Mouse (Mus musculus): ENCODE results near the gene Panx1. TPM values are rescaled to one million over a fixed set of nuclear protein-coding genes. Genes with fewer than 3 reads are reported as not detected.
A peak's percentile ranks its signal among the peaks of the same experiment; 100 is the strongest.

Gene Panx1
- total and polyA plus RNA-seq, 2 experiments from 2014 or later, result 2.4 to 11.2 TPM

GRCm38 (mm10) chr9:15032797-15033196 is 12.5 kb downstream of the Panx1 start:
- TF ChIP-seq CTCF (IDR thresholded peaks at IDR 0.05; ENCODE audit: low read depth) (no peak), EP300 (IDR thresholded peaks at IDR 0.05; ENCODE audit: low read depth) (no peak)

DNA sequence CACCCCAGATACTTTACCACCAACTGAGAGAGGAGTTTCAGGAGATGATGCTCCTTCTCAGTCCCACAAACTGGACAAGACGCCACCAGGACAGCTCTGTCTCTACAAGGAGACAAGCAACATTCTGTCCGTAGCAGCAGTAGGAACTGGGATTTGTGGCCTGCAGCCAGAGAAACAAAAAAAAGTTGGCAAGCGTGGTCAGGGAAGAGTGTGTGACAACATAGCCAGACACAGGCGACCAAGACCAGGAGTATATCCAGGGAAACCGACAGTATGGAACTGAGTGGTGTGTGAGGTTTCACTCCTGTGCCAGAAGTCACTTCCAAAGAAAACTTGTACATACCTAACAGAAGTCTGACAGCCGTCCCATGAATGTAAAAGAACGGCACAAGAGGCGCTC is 14.5 kb downstream of the Panx1 start:
- Histone ChIP-seq H3K4me1 (ENCODE audit: control insufficient read depth, insufficient read depth) (no peaks in the 10 kb centered on the region), H3K9me3 (replicated peaks; ENCODE audit: control insufficient read depth, low read length) (no peaks in the 10 kb centered on the region), H3K4me2 (ENCODE audit: low read depth, low read length) (no peak overlapping the region), H3K9ac (replicated peaks; ENCODE audit: low read depth, low read length) (no peak overlapping the region), H3K4me3 (ENCODE audit: low read depth, low read length) (no peak overlapping the region), H3K36me3 (replicated peaks; ENCODE audit: control insufficient read depth, insufficient read depth, low read length) (no peaks in the 10 kb centered on the region), H3K27ac (ENCODE audit: low read depth) (no peak overlapping the region), H3K27me3 (ENCODE audit: control insufficient read depth, insufficient read depth, low read length) (no peaks in the 10 kb centered on the region)
- 39% methylated on average over 8 of the region's 8 CpGs for WGBS
- TF ChIP-seq EP300 (IDR thresholded peaks at IDR 0.05; ENCODE audit: low read depth) (no peak), CTCF (IDR thresholded peaks at IDR 0.05; ENCODE audit: low read depth) (no peak)
- peak; percentile 58 for DNase-seq (ENCODE audit: low spot score)
- ATAC-seq (ENCODE audit: insufficient read depth, low read depth), result peak; percentile 42; the same call in 1 of the 2 replicates

More at GRCm38 (mm10) chr9:15032797-15033196, 12.5 kb downstream of the Panx1 start:
- DNase-seq (ENCODE audit: low spot score), result no peak
- H3K27ac ChIP-seq (ENCODE audit: low read depth), result no peak overlapping the region
- WGBS, result 87% methylated on average over 4 of the region's 4 CpGs
- H3K9ac ChIP-seq (replicated peaks; ENCODE audit: low read depth, low read length), result no peak overlapping the region
- no peaks in the 10 kb centered on the region for H3K9me3 ChIP-seq (replicated peaks; ENCODE audit: control insufficient read depth, low read length)
- no peak overlapping the region for H3K4me2 ChIP-seq (ENCODE audit: low read depth, low read length)
- H3K4me3 ChIP-seq (ENCODE audit: low read depth, low read length), result no peak overlapping the region
- no peaks in the 10 kb centered on the region for H3K36me3 ChIP-seq (replicated peaks; ENCODE audit: control insufficient read depth, insufficient read depth, low read length)
- no peaks in the 10 kb centered on the region for H3K27me3 ChIP-seq (ENCODE audit: control insufficient read depth, insufficient read depth, low read length)
- H3K4me1 ChIP-seq (ENCODE audit: control insufficient read depth, insufficient read depth), result no peaks in the 10 kb centered on the region
- ATAC-seq (ENCODE audit: insufficient read depth, low read depth), result no peak

- DNase-seq (ENCODE audit: low spot score) (no peak), ATAC-seq (ENCODE audit: insufficient read depth, low read depth) (no peak)
- WGBS, result 57% methylated on average over 5 of the region's 5 CpGs
- H3K4me3 ChIP-seq (ENCODE audit: low read depth, low read length), result no peak overlapping the region
- H3K27me3 ChIP-seq (ENCODE audit: control insufficient read depth, insufficient read depth, low read length), result no peaks in the 10 kb centered on the region
- no peak overlapping the region for H3K4me2 ChIP-seq (ENCODE audit: low read depth, low read length)
- TF ChIP-seq CTCF (IDR thresholded peaks at IDR 0.05; ENCODE audit: low read depth), result peak; percentile 73
- no peak for TF ChIP-seq EP300 (IDR thresholded peaks at IDR 0.05; ENCODE audit: low read depth)
- no peak overlapping the region for H3K27ac ChIP-seq (ENCODE audit: low read depth)
- no peaks in the 10 kb centered on the region for H3K4me1 ChIP-seq (ENCODE audit: control insufficient read depth, insufficient read depth)
- H3K36me3 ChIP-seq (replicated peaks; ENCODE audit: control insufficient read depth, insufficient read depth, low read length), result no peaks in the 10 kb centered on the region
- no peak overlapping the region for H3K9ac ChIP-seq (replicated peaks; ENCODE audit: low read depth, low read length)
- no peaks in the 10 kb centered on the region for H3K9me3 ChIP-seq (replicated peaks; ENCODE audit: control insufficient read depth, low read length)
These were observed 16.1 kb downstream of the Panx1 start for GRCm38 (mm10) chr9:15029025-15029727.

- ATAC-seq (ENCODE audit: insufficient read depth, low read depth), result no peak
These were observed 17.6 kb downstream of the Panx1 start for GRCm38 (mm10) chr9:15027725-15028124.

GRCm38 (mm10) chr9:15023049-15023448 is 22.2 kb downstream of the Panx1 start:
- Histone ChIP-seq H3K9me3 (replicated peaks; ENCODE audit: control insufficient read depth, low read length) (no peaks in the 10 kb centered on the region), H3K36me3 (replicated peaks; ENCODE audit: control insufficient read depth, insufficient read depth, low read length) (no peaks in the 10 kb centered on the region), H3K4me2 (ENCODE audit: low read depth, low read length) (no peak overlapping the region), H3K4me3 (ENCODE audit: low read depth, low read length) (no peak overlapping the region), H3K9ac (replicated peaks; ENCODE audit: low read depth, low read length) (no peak overlapping the region), H3K4me1 (ENCODE audit: control insufficient read depth, insufficient read depth) (no peaks in the 10 kb centered on the region), H3K27ac (ENCODE audit: low read depth) (no peak overlapping the region), H3K27me3 (ENCODE audit: control insufficient read depth, insufficient read depth, low read length) (no peaks in the 10 kb centered on the region)
- TF ChIP-seq EP300 (IDR thresholded peaks at IDR 0.05; ENCODE audit: low read depth), result no peak
- no peak for TF ChIP-seq CTCF (IDR thresholded peaks at IDR 0.05; ENCODE audit: low read depth)
- DNase-seq (ENCODE audit: low spot score), result no peak
- no peak for ATAC-seq (ENCODE audit: insufficient read depth, low read depth)
- WGBS, result 92% methylated on average over 1 of the region's 1 CpGs

More at GRCm38 (mm10) chr9:15027725-15028124, 17.6 kb downstream of the Panx1 start:
- H3K27me3 ChIP-seq (ENCODE audit: control insufficient read depth, insufficient read depth, low read length), result no peaks in the 10 kb centered on the region
- no peak overlapping the region for H3K27ac ChIP-seq (ENCODE audit: low read depth)
- H3K4me1 ChIP-seq (ENCODE audit: control insufficient read depth, insufficient read depth), result no peaks in the 10 kb centered on the region
- no peaks in the 10 kb centered on the region for H3K36me3 ChIP-seq (replicated peaks; ENCODE audit: control insufficient read depth, insufficient read depth, low read length)
- DNase-seq (ENCODE audit: low spot score), result no peak
- no peak overlapping the region for H3K4me2 ChIP-seq (ENCODE audit: low read depth, low read length)
- H3K9ac ChIP-seq (replicated peaks; ENCODE audit: low read depth, low read length), result no peak overlapping the region
- WGBS, result 57% methylated on average over 3 of the region's 3 CpGs
- no peak for TF ChIP-seq EP300 (IDR thresholded peaks at IDR 0.05; ENCODE audit: low read depth)
- no peak for TF ChIP-seq CTCF (IDR thresholded peaks at IDR 0.05; ENCODE audit: low read depth)
- H3K4me3 ChIP-seq (ENCODE audit: low read depth, low read length), result no peak overlapping the region
- H3K9me3 ChIP-seq (replicated peaks; ENCODE audit: control insufficient read depth, low read length), result no peaks in the 10 kb centered on the region

- Histone ChIP-seq H3K36me3 (replicated peaks; ENCODE audit: control insufficient read depth, insufficient read depth, low read length) (no peaks in the 10 kb centered on the region), H3K4me1 (ENCODE audit: control insufficient read depth, insufficient read depth) (no peaks in the 10 kb centered on the region), H3K9me3 (replicated peaks; ENCODE audit: control insufficient read depth, low read length) (no peaks in the 10 kb centered on the region), H3K9ac (replicated peaks; ENCODE audit: low read depth, low read length) (no peak overlapping the region), H3K27me3 (ENCODE audit: control insufficient read depth, insufficient read depth, low read length) (no peaks in the 10 kb centered on the region), H3K4me3 (ENCODE audit: low read depth, low read length) (no peak overlapping the region), H3K4me2 (ENCODE audit: low read depth, low read length) (no peak overlapping the region), H3K27ac (ENCODE audit: low read depth) (no peak overlapping the region)
- TF ChIP-seq EP300 (IDR thresholded peaks at IDR 0.05; ENCODE audit: low read depth), result no peak
- no peak for DNase-seq (ENCODE audit: low spot score)
- no peak for ATAC-seq (ENCODE audit: insufficient read depth, low read depth)
- 63% methylated on average over 9 of the region's 9 CpGs for WGBS
These were observed 24.1 kb downstream of the Panx1 start for GRCm38 (mm10) chr9:15021156-15021555.
